Mouse (Mus musculus): ENCODE results near the gene Sptssa. TPM values are rescaled to one million over a fixed set of nuclear protein-coding genes. Genes with fewer than 3 reads are reported as not detected.
"Not testable (repeated sequence)": the region's sequence is repeated elsewhere in the genome, so short reads cannot be mapped to it uniquely, and the experiment has no call there.

The Sptssa gene
- polyA plus RNA-seq, 1 experiment = 67.1 TPM

GRCm38 (mm10) chr12:54683182-54683581, 26.8 kb upstream of the Sptssa start:
- Histone ChIP-seq H3K4me1 (ENCODE audit: control insufficient read depth, insufficient read depth, low read length) (no peaks in the 10 kb centered on the region), H3K4me3 (replicated peaks; ENCODE audit: extremely low read depth, low read depth, low read length) (no peak overlapping the region)
- TF ChIP-seq CTCF (IDR thresholded peaks at IDR 0.05; ENCODE audit: insufficient read depth, low read length) (peak; percentile 39; the same call in 1 of the 2 replicates), POLR2A (IDR thresholded peaks at IDR 0.05; ENCODE audit: borderline replicate concordance, extremely low read depth, low read depth, low read length) (no peak)
- DNase-seq = no peak
- WGBS = 28% methylated on average over 1 of the region's 1 CpGs

GRCm38 (mm10) chr12:54676709-54677108, 20.3 kb upstream of the Sptssa start:
- Histone ChIP-seq H3K4me1 (ENCODE audit: control insufficient read depth, insufficient read depth, low read length) (no peaks in the 10 kb centered on the region), H3K4me3 (replicated peaks; ENCODE audit: extremely low read depth, low read depth, low read length) (no peak overlapping the region)
- DNase-seq = no peak
- no peak for TF ChIP-seq CTCF (IDR thresholded peaks at IDR 0.05; ENCODE audit: insufficient read depth, low read length)
- no peak for TF ChIP-seq POLR2A (IDR thresholded peaks at IDR 0.05; ENCODE audit: borderline replicate concordance, extremely low read depth, low read depth, low read length)
- 95% methylated on average over 9 of the region's 9 CpGs for WGBS

DNA sequence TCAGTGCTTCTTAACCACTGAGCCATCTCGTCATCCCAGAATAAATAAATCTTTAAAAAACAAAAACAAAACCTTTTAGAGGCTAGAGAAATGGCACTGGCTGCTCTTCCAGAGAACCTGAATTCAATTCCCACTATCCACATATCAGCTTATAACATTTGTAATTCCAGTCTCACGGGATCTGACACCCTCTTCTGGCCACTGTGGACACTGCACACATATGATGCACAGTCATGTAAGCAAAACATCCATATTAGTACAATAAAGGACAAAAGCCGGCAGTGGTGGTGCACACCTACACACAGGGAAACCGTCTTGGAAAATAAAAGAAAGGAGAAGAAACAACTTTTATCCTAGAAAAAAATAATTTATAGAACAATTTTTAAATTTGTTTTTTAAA, 19.0 kb upstream of the Sptssa start:
- H3K4me3 ChIP-seq (replicated peaks; ENCODE audit: extremely low read depth, low read depth, low read length) = no peak overlapping the region
- no peak for TF ChIP-seq CTCF (IDR thresholded peaks at IDR 0.05; ENCODE audit: insufficient read depth, low read length)
- no peak for TF ChIP-seq POLR2A (IDR thresholded peaks at IDR 0.05; ENCODE audit: borderline replicate concordance, extremely low read depth, low read depth, low read length)
- 93% methylated on average over 4 of the region's 4 CpGs for WGBS
- H3K4me1 ChIP-seq (ENCODE audit: control insufficient read depth, insufficient read depth, low read length) = no peaks in the 10 kb centered on the region
- no peak for DNase-seq

DNA sequence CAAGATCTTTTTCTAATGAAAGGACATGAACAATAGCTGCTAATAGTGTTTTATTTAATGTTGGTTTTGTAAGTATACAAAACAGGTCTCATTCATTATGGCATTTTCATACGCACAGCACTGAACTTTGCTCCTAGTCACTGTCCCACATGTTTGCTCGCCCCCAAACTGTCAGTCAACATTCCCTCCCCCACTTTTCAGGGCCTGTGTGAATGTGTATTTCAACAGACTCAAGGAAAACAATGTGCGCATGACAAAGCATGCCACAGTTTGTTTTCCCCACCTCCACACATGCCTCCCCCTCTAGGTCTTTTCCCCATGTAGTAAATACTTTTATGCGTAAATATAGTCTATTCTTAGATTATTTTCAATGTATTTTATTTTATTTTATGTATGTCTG, 14.9 kb upstream of the Sptssa start:
- WGBS = 88% methylated on average over 4 of the region's 4 CpGs

GRCm38 (mm10) chr12:54668141-54668540, 11.8 kb upstream of the Sptssa start:
- TF ChIP-seq CTCF (IDR thresholded peaks at IDR 0.05; ENCODE audit: insufficient read depth, low read length) = no peak
- TF ChIP-seq POLR2A (IDR thresholded peaks at IDR 0.05; ENCODE audit: borderline replicate concordance, extremely low read depth, low read depth, low read length) = no peak
- Histone ChIP-seq H3K4me3 (replicated peaks; ENCODE audit: extremely low read depth, low read depth, low read length) (no peak overlapping the region), H3K4me1 (ENCODE audit: control insufficient read depth, insufficient read depth, low read length) (no peaks in the 10 kb centered on the region)
- DNase-seq = no peak
- 96% methylated on average over 1 of the region's 1 CpGs for WGBS

More for the DNA sequence above, 14.9 kb upstream of the Sptssa start:
- no peaks in the 10 kb centered on the region for H3K4me1 ChIP-seq (ENCODE audit: control insufficient read depth, insufficient read depth, low read length)
- no peak overlapping the region for H3K4me3 ChIP-seq (replicated peaks; ENCODE audit: extremely low read depth, low read depth, low read length)
- DNase-seq = no peak
- TF ChIP-seq POLR2A (IDR thresholded peaks at IDR 0.05; ENCODE audit: borderline replicate concordance, extremely low read depth, low read depth, low read length) (no peak), CTCF (IDR thresholded peaks at IDR 0.05; ENCODE audit: insufficient read depth, low read length) (no peak)

GRCm38 (mm10) chr12:54665526-54665925, 9.2 kb upstream of the Sptssa start:
- no peaks in the 10 kb centered on the region for H3K4me1 ChIP-seq (ENCODE audit: control insufficient read depth, insufficient read depth, low read length)
- no peak overlapping the region for H3K4me3 ChIP-seq (replicated peaks; ENCODE audit: extremely low read depth, low read depth, low read length)
- TF ChIP-seq CTCF (IDR thresholded peaks at IDR 0.05; ENCODE audit: insufficient read depth, low read length) (no peak), POLR2A (IDR thresholded peaks at IDR 0.05; ENCODE audit: borderline replicate concordance, extremely low read depth, low read depth, low read length) (no peak)
- 81% methylated on average over 6 of the region's 6 CpGs for WGBS
- no peak for DNase-seq

- H3K4me3 ChIP-seq (replicated peaks; ENCODE audit: extremely low read depth, low read depth, low read length); DNase-seq; H3K4me1 ChIP-seq (ENCODE audit: control insufficient read depth, insufficient read depth, low read length): not testable (repeated sequence)
- WGBS = 76% methylated on average over 5 of the region's 5 CpGs
These were observed 5.1 kb upstream of the Sptssa start for GRCm38 (mm10) chr12:54661470-54661869.

GRCm38 (mm10) chr12:54659901-54660300, 3.5 kb upstream of the Sptssa start:
- peaks cover 4% of the 10 kb centered on the region; the same call in 1 of the 2 replicates for H3K4me1 ChIP-seq (ENCODE audit: control insufficient read depth, insufficient read depth, low read length)
- H3K4me3 ChIP-seq (replicated peaks; ENCODE audit: extremely low read depth, low read depth, low read length) = no peak overlapping the region
- no peak for TF ChIP-seq POLR2A (IDR thresholded peaks at IDR 0.05; ENCODE audit: borderline replicate concordance, extremely low read depth, low read depth, low read length)
- no peak for TF ChIP-seq CTCF (IDR thresholded peaks at IDR 0.05; ENCODE audit: insufficient read depth, low read length)
- 75% methylated on average over 3 of the region's 3 CpGs for WGBS
- no peak for DNase-seq

DNA sequence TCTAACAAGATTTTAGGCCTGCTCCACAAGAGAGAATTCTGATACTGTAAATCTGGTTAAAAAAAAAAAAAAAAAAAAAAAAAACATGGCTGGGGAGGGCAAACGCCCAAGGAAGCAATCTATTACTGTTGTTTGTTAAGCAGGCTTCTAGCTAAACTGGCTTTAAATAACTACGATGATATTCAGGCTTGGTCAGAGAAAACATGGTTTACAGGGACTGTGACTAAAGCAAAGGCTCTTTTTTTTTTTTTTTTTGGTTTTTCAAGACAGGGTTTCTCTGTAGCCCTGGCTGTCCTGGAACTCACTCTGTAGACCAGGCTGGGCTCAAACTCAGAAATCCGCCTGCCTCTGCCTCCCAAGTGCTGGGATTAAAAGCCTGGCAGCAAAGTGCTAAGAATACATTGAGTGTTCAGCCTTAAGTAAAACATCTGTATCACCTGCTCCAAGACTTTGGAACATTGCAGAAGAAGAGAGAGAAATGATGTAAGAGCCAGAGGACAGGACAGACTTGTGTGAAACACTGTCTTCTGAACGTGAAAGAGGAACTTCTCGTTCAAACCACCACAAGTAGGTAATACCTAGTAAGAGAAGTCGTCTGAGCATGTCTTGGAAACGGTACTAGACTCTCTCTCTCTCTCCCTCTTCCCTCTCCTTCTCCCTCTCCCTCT, 2.2 kb upstream of the Sptssa start:
- H3K4me1 ChIP-seq (ENCODE audit: control insufficient read depth, insufficient read depth, low read length) = peaks cover 8% of the 10 kb centered on the region
- no peak for DNase-seq
- TF ChIP-seq POLR2A (IDR thresholded peaks at IDR 0.05; ENCODE audit: borderline replicate concordance, extremely low read depth, low read depth, low read length) = no peak
- TF ChIP-seq CTCF (IDR thresholded peaks at IDR 0.05; ENCODE audit: insufficient read depth, low read length) = no peak
- 57% methylated on average over 7 of the region's 7 CpGs for WGBS
- H3K4me3 ChIP-seq (replicated peaks; ENCODE audit: extremely low read depth, low read depth, low read length) = no peak overlapping the region

DNA sequence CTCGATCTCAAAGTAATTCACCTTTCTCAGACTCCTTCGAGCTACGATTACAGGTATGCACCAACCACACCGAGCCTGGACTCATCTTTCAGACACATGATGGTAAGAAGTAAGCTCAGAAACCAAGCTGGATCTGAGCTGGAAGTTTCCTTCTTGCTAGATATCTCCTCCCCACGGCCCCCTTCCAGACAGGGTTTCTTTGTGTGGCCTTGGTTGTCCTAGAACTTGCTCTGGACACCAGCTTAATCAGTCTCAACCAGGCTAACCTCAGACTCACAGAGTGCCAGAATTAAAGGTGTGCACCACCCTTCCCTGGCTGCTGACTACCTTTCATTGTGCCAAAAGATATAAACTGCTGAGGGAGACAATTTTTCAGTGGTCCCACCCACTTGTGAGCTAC, 1.6 kb upstream of the Sptssa start:
- Histone ChIP-seq H3K4me1 (ENCODE audit: control insufficient read depth, insufficient read depth, low read length) (peaks cover 10% of the 10 kb centered on the region), H3K4me3 (replicated peaks; ENCODE audit: extremely low read depth, low read depth, low read length) (no peak overlapping the region)
- 95% methylated on average over 5 of the region's 5 CpGs for WGBS
- DNase-seq = no peak
- TF ChIP-seq CTCF (IDR thresholded peaks at IDR 0.05; ENCODE audit: insufficient read depth, low read length) (no peak), POLR2A (IDR thresholded peaks at IDR 0.05; ENCODE audit: borderline replicate concordance, extremely low read depth, low read depth, low read length) (no peak)
